ENCODE assay signal across 29 mouse cellular contexts in the genomic region with DNA sequence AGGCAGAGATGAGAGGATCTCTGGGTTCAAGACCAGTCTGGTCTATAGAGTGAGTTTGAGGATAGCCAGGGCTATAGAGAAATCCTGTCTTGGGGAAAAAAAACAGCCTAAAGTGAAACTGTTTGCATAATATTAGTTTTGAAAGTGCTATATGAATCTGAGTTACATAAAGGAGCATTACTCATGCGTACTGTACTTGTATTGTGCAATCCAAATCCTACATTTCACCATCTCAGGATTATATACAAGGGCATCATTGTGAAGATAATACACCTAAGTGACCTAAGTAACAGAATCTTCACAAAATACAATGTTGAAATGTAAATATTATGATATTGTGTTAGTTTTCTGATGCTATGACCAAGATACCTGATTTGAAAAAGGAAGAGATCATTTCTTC. TPM values are rescaled to one million over a fixed set of nuclear protein-coding genes. Genes with fewer than 3 reads are reported as not detected.
A peak's percentile ranks its signal among the peaks of the same experiment; 100 is the strongest.
DNase-seq lines count a peak whose midpoint lies in the region; ATAC-seq and TF ChIP-seq lines count a peak whose summit lies in the region.
"Had no signal": no experiment of that assay in that cellular context is flagged by ENCODE, and none has a peak within 500 bp of the region (broad histone marks: within the 10 kb centered on the region; RNA-seq: fewer than 3 reads in every experiment).

No protein-coding gene starts in this region.

- H3K9ac ChIP-seq in lung, postnatal 0 days (replicated peaks; ENCODE audit: low read depth): no peak overlapping the region
- H3K9ac ChIP-seq: embryonic facial prominence, embryonic 12.5 days; embryonic facial prominence, embryonic 15.5 days; forebrain, postnatal 0 days; heart, embryonic 12.5 days; heart, embryonic 15.5 days; hindbrain, embryonic 13.5 days; intestine, embryonic 15.5 days had no signal

- ATAC-seq in lung, postnatal 0 days: no peak
- peak; percentile 12; the same call in 1 of the 2 replicates for ATAC-seq in megakaryocyte, adult 5-6 weeks (ENCODE audit: poor library complexity, severe bottlenecking)
- ATAC-seq: forebrain, embryonic 14.5 days; forebrain, postnatal 0 days; hindbrain, embryonic 16.5 days; intestine, embryonic 15.5 days had no signal

- H3K9me3 ChIP-seq in lung, postnatal 0 days (ENCODE audit: low read length): no peaks in the 10 kb centered on the region
- H3K9me3 ChIP-seq: embryonic facial prominence, embryonic 12.5 days; embryonic facial prominence, embryonic 15.5 days; G1E; heart, embryonic 12.5 days; heart, embryonic 15.5 days; hindbrain, embryonic 10.5 days; hindbrain, embryonic 13.5 days; intestine, embryonic 15.5 days had no signal

- no peak for TF ChIP-seq CTCF in lung, postnatal 0 days (IDR thresholded peaks at IDR 0.05)
- no peak for TF ChIP-seq CTCF in bone marrow macrophage, adult 2 months (IDR thresholded peaks at IDR 0.05; ENCODE audit: low read depth, low read length)
- TF ChIP-seq CTCF in cerebellum, adult 2 months (IDR thresholded peaks at IDR 0.05; ENCODE audit: borderline replicate concordance, insufficient read depth, low read depth, low read length): no peak

- H3K4me1 ChIP-seq in lung, postnatal 0 days (ENCODE audit: insufficient read depth, low read depth, low read length): peaks cover 3% of the 10 kb centered on the region; the same call in 1 of the 2 replicates
- H3K4me1 ChIP-seq in bone marrow macrophage, adult 2 months (ENCODE audit: control insufficient read depth, insufficient read depth, low read length): peaks cover 5% of the 10 kb centered on the region
- H3K4me1 ChIP-seq in cerebellum, adult 2 months (ENCODE audit: control insufficient read depth, insufficient read depth, low read length): no peaks in the 10 kb centered on the region

- H3K36me3 ChIP-seq in lung, postnatal 0 days (ENCODE audit: insufficient read depth, low read length): no peaks in the 10 kb centered on the region
- H3K36me3 ChIP-seq: embryonic facial prominence, embryonic 12.5 days; embryonic facial prominence, embryonic 15.5 days; G1E; heart, embryonic 12.5 days; heart, embryonic 15.5 days; hindbrain, embryonic 10.5 days; hindbrain, embryonic 13.5 days; intestine, embryonic 15.5 days had no signal

- peak; percentile 12 for DNase-seq in lung, postnatal 0 days (ENCODE audit: low spot score)
- DNase-seq in lung, postnatal 4 days: no peak
- no peak for DNase-seq in cerebellum, adult 2 months
- no peak for DNase-seq in lung, postnatal 25 days (ENCODE audit: low spot score)
- DNase-seq in B cell, adult 2 months: no peak
- DNase-seq: adrenal gland, adult 2 months; adrenal gland, postnatal 14 days; cerebellum, adult 11-12 months; cerebellum, adult 9-10 months; cerebellum, postnatal 25 days; forebrain, postnatal 0 days; gastrocnemius, adult 2 months; gastrocnemius, postnatal 14 days; heart, adult 18-20 months; heart, postnatal 10 days; heart, postnatal 36 days had no signal

- WGBS in lung, postnatal 0 days: 70% methylated on average over 1 of the region's 1 CpGs
- 98% methylated on average over 1 of the region's 1 CpGs for WGBS in cerebellum, adult 2 months

- H3K4me3 ChIP-seq in lung, postnatal 0 days (ENCODE audit: low read depth, low read length): no peak overlapping the region
- H3K4me3 ChIP-seq in bone marrow macrophage, adult 2 months (ENCODE audit: insufficient read depth, low read length): no peak overlapping the region
- H3K4me3 ChIP-seq in cerebellum, adult 2 months (replicated peaks; ENCODE audit: insufficient read depth, low read depth, low read length): no peak overlapping the region
- H3K4me3 ChIP-seq: embryonic facial prominence, embryonic 12.5 days; embryonic facial prominence, embryonic 15.5 days; gastrocnemius, adult 2 months; heart, embryonic 12.5 days; heart, embryonic 15.5 days; hindbrain, embryonic 10.5 days; hindbrain, embryonic 13.5 days; intestine, embryonic 15.5 days had no signal

- no peaks in the 10 kb centered on the region for H3K27me3 ChIP-seq in lung, postnatal 0 days (replicated peaks; ENCODE audit: insufficient read depth, low read length)
- no peaks in the 10 kb centered on the region for H3K27me3 ChIP-seq in cerebellum, adult 2 months (ENCODE audit: control insufficient read depth, insufficient read depth, low read length)
- H3K27me3 ChIP-seq: CH12.LX; embryonic facial prominence, embryonic 12.5 days; embryonic facial prominence, embryonic 15.5 days; heart, embryonic 12.5 days; heart, embryonic 15.5 days; hindbrain, embryonic 13.5 days; intestine, embryonic 15.5 days had no signal

- H3K27ac ChIP-seq in lung, postnatal 0 days (ENCODE audit: low read length): no peak overlapping the region
- 0 out of 2 replicates have a peak overlapping the region, but pooled peaks have one; percentile 19 for H3K27ac ChIP-seq in bone marrow macrophage, adult 2 months (ENCODE audit: insufficient read depth, low read depth, low read length)
- H3K27ac ChIP-seq in cerebellum, adult 2 months (ENCODE audit: insufficient read depth, low read length): no peak overlapping the region
- H3K27ac ChIP-seq: embryonic facial prominence, embryonic 12.5 days; embryonic facial prominence, embryonic 15.5 days; gastrocnemius, adult 2 months; heart, embryonic 15.5 days; hindbrain, embryonic 10.5 days; hindbrain, embryonic 13.5 days; intestine, embryonic 15.5 days had no signal

- H3K4me2 ChIP-seq in lung, postnatal 0 days (replicated peaks; ENCODE audit: low read depth, low read length): no peak overlapping the region
- H3K4me2 ChIP-seq: embryonic facial prominence, embryonic 12.5 days; embryonic facial prominence, embryonic 15.5 days; heart, embryonic 12.5 days; heart, embryonic 15.5 days; hindbrain, embryonic 13.5 days; intestine, embryonic 15.5 days had no signal

- no peak for TF ChIP-seq EP300 in lung, postnatal 0 days (IDR thresholded peaks at IDR 0.05)

- TF ChIP-seq POLR2A in bone marrow macrophage, adult 2 months (IDR thresholded peaks at IDR 0.05; ENCODE audit: borderline replicate concordance, low read depth, low read length): no peak
- TF ChIP-seq POLR2A in cerebellum, adult 2 months (IDR thresholded peaks at IDR 0.05; ENCODE audit: borderline replicate concordance, insufficient read depth, low read length): no peak

RNA-seq across cellular contexts. Expression of gene Wdr37, which starts 2.1 kb away (rescaled TPM):
- polyA plus RNA-seq in lung, postnatal 0 days (2015; fragmentation: Nextera tagmentation; extraction: Ambion mirVana): 14.4 and 15.0 TPM in 2 replicates
- 25.2 and 34.5 TPM in 2 replicates for polyA plus RNA-seq in bone marrow macrophage, adult 2 months (2012; ENCODE audit: insufficient read depth, insufficient read length, missing spikeins)
- 40.7 and 43.1 TPM in 2 replicates for total RNA-seq in megakaryocyte, adult 5-6 weeks (2015)
- 37.2 and 53.1 TPM in 2 replicates for total RNA-seq in megakaryocyte, adult 5-6 weeks (2017)
- 61.2 and 62.4 TPM in 2 replicates for polyA plus RNA-seq in cerebellum, adult 2 months (2012; rRNA removed)

RNA-seq across cellular contexts. Expression of gene Idi1, which starts 11.5 kb away (rescaled TPM):
- 63.6 and 73.2 TPM in 2 replicates for polyA plus RNA-seq in lung, postnatal 0 days (2015; fragmentation: Nextera tagmentation; extraction: Ambion mirVana)
- polyA plus RNA-seq in bone marrow macrophage, adult 2 months (2012; ENCODE audit: insufficient read depth, insufficient read length, missing spikeins): 23.0 and 28.4 TPM in 2 replicates
- 26.1 and 30.5 TPM in 2 replicates for total RNA-seq in megakaryocyte, adult 5-6 weeks (2015)
- 26.5 and 32.9 TPM in 2 replicates for total RNA-seq in megakaryocyte, adult 5-6 weeks (2017)
- 47.4 and 51.1 TPM in 2 replicates for polyA plus RNA-seq in cerebellum, adult 2 months (2012; rRNA removed)
